Mouse (Mus musculus) kidney, adult 2 months (tissue): Measurements from ENCODE around the gene Rabggta.
A peak's percentile ranks its signal among the peaks of the same experiment; 100 is the strongest.

Experiments used
- CTCF ChIP-seq: fragments of 200-500 bp; conservative IDR thresholded peaks from 2 replicates; pipeline ENCODE4 v1.5.1; 2011; ENCODE audit warnings: low read depth, mild to moderate bottlenecking, control low read depth, low read length, moderate library complexity, mixed read lengths; ENCODE audit not compliant: insufficient read depth, insufficient read length
- POLR2A ChIP-seq: fragments of 200-500 bp; IDR thresholded peaks from one replicate; pipeline ENCODE4 v1.6.1; 2011; ENCODE audit warnings: low read depth, low read length, control low read depth

DNA sequence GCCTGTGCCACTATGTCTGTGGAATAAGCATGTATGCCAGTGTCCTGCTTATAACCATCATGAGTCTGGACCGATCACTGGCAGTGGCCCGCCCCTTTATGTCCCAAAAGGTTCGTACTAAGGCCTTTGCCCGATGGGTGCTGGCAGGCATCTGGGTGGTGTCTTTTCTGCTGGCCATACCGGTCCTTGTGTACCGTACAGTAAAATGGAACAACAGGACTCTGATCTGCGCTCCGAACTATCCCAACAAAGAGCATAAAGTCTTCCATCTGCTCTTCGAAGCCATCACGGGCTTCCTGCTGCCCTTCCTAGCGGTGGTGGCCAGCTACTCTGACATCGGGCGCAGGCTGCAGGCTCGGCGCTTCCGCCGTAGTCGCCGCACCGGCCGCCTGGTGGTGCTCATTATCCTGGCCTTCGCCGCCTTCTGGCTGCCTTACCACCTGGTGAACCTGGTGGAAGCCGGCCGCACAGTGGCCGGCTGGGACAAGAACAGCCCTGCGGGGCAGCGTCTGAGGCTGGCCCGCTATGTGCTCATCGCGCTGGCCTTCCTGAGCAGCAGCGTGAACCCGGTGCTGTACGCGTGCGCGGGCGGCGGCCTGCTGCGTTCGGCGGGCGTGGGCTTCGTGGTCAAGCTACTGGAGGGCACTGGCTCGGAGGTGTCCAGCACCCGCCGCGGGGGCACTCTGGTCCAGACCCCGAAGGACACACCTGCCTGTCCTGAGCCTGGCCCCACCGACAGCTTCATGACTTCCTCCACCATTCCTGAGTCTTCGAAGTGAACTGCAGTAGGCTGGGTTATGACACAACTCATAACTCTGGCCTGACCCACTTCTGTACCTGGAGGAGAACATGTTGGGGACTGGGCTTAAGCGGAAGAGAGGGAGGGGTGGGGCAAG lies 45.7 kb upstream of the Rabggta start:
- peak; percentile 58 for TF ChIP-seq CTCF
- TF ChIP-seq POLR2A, result no peak
